10 mouse cellular contexts compared by ENCODE assay signal in the genomic region with DNA sequence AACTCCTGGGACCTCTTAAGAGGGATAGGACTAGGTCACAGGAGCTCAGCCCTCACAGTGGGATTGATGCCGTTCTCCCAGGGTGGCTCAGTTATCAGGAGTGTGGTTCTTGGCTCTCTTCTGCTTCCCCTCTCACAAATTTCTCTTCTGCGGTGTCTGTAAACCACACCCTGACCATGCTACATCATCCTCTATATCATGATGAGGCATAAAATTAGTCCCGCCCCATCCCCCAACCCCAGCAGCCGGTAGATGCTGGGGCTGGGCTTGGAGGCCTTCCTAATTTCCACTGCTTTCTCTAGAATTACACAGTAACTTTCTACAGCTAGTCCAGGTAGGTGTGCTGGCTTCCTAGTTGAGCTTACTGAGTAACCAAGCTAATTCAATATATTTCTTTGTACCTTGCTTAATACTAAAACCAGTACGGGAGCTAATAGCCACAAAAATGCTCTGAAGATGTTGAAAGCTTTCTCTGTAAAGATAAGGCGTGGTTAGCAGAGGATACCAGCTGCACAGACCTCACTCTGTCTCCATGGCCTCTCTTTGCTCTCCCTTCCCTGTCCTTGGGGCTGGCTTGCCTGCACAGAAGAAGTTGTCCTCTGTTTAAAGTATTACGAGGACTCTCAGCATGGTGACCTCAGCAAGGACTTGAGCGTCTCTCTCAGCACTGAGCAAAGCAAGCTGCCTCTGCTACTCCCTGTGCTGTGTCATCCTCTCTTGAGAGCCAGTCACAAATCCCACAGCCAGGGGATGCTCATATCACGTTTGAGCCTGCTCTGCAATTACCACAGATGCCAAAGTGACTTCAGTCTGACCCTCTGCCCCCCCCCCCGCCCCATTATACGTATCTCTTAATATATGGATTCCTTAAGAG. TPM values are rescaled to one million over a fixed set of nuclear protein-coding genes. Genes with fewer than 3 reads are reported as not detected.
A peak's percentile ranks its signal among the peaks of the same experiment; 100 is the strongest.
DNase-seq lines count a peak whose midpoint lies in the region; ATAC-seq and TF ChIP-seq lines count a peak whose summit lies in the region.
"Had no signal": no experiment of that assay in that cellular context is flagged by ENCODE, and none has a peak within 500 bp of the region (broad histone marks: within the 10 kb centered on the region; RNA-seq: fewer than 3 reads in every experiment).

No protein-coding gene starts in this region.

- no peaks in the 10 kb centered on the region for H3K36me3 ChIP-seq in intestine, postnatal 0 days (ENCODE audit: control insufficient read depth, insufficient read depth)
- H3K36me3 ChIP-seq in intestine, embryonic 15.5 days, result no peaks in the 10 kb centered on the region
- H3K36me3 ChIP-seq in C2C12 (ENCODE audit: control insufficient read depth, insufficient read depth), result no peaks in the 10 kb centered on the region
- H3K36me3 ChIP-seq in liver, embryonic 14.5 days (replicated peaks; ENCODE audit: control insufficient read depth, insufficient read depth, low read depth), result no peaks in the 10 kb centered on the region
- H3K36me3 ChIP-seq: limb, embryonic 13.5 days had no signal

- peak overlapping the region; percentile 61 for H3ac ChIP-seq in C2C12 (ENCODE audit: control insufficient read depth, insufficient read length, low read depth)

- peaks cover 33% of the 10 kb centered on the region for H3K27me3 ChIP-seq in intestine, postnatal 0 days (replicated peaks; ENCODE audit: control insufficient read depth, insufficient read depth, low read length)
- H3K27me3 ChIP-seq in intestine, embryonic 15.5 days (replicated peaks), result peaks cover 7% of the 10 kb centered on the region; the same call in 1 of the 2 replicates
- H3K27me3 ChIP-seq in C2C12 (ENCODE audit: control insufficient read depth, insufficient read depth, insufficient read length), result no peaks in the 10 kb centered on the region
- H3K27me3 ChIP-seq in liver, embryonic 14.5 days (ENCODE audit: control insufficient read depth, insufficient read depth, low read length), result peaks cover 13% of the 10 kb centered on the region

- peaks cover 6% of the 10 kb centered on the region for H3K79me3 ChIP-seq in C2C12 (ENCODE audit: low read depth)

- H3K9me3 ChIP-seq in intestine, postnatal 0 days (ENCODE audit: control insufficient read depth), result no peaks in the 10 kb centered on the region
- no peaks in the 10 kb centered on the region for H3K9me3 ChIP-seq in intestine, embryonic 15.5 days
- no peaks in the 10 kb centered on the region for H3K9me3 ChIP-seq in liver, embryonic 14.5 days (ENCODE audit: control insufficient read depth, low read length)
- H3K9me3 ChIP-seq: limb, embryonic 13.5 days had no signal

- H3K4me1 ChIP-seq in intestine, postnatal 0 days (replicated peaks; ENCODE audit: control insufficient read depth, insufficient read depth, low read length), result no peaks in the 10 kb centered on the region
- H3K4me1 ChIP-seq in intestine, embryonic 15.5 days (replicated peaks), result peaks cover 15% of the 10 kb centered on the region
- H3K4me1 ChIP-seq in bone marrow, adult 2 months (ENCODE audit: control insufficient read depth, insufficient read depth, low read length), result peaks cover 3% of the 10 kb centered on the region; the same call in 1 of the 2 replicates
- H3K4me1 ChIP-seq in liver, embryonic 14.5 days (replicated peaks; ENCODE audit: control insufficient read depth in 2 of 2, insufficient read depth in 2 of 2, low read length in 1 of 2), result peaks cover 28 to 38% of the 10 kb centered on the region in 2 experiments

- H3K4me3 ChIP-seq in intestine, postnatal 0 days (ENCODE audit: low read depth, low read length), result no peak overlapping the region
- H3K4me3 ChIP-seq in intestine, embryonic 15.5 days (replicated peaks), result no peak overlapping the region
- no peak overlapping the region for H3K4me3 ChIP-seq in C2C12 (ENCODE audit: insufficient read depth, poor library complexity, severe bottlenecking)
- H3K4me3 ChIP-seq in bone marrow, adult 2 months (replicated peaks; ENCODE audit: control insufficient read depth, low read depth, low read length), result no peak overlapping the region
- H3K4me3 ChIP-seq in liver, embryonic 14.5 days (ENCODE audit: insufficient read depth in 1 of 2, low read depth in 2 of 2, low read length in 2 of 2), result peak overlapping the region; percentile 35 to 37
- H3K4me3 ChIP-seq: limb, embryonic 13.5 days had no signal

- ATAC-seq in intestine, postnatal 0 days, result no peak
- no peak for ATAC-seq in intestine, embryonic 15.5 days
- ATAC-seq in liver, embryonic 14.5 days (ENCODE audit: insufficient read depth), result peak; percentile 87

- TF ChIP-seq POLR2A in bone marrow, adult 2 months (IDR thresholded peaks at IDR 0.05; ENCODE audit: borderline replicate concordance, control insufficient read depth, low read depth, low read length), result no peak

- TF ChIP-seq CTCF in intestine, postnatal 0 days (IDR thresholded peaks at IDR 0.05; ENCODE audit: low read depth), result peak; percentile 16; the same call in 1 of the 2 replicates
- no peak for TF ChIP-seq CTCF in C2C12 (IDR thresholded peaks at IDR 0.05; ENCODE audit: control insufficient read depth, insufficient read depth, insufficient read length)
- no peak for TF ChIP-seq CTCF in bone marrow, adult 2 months (IDR thresholded peaks at IDR 0.05; ENCODE audit: control insufficient read depth, insufficient read depth, low read length)
- TF ChIP-seq CTCF in liver, embryonic 14.5 days (IDR thresholded peaks at IDR 0.05; ENCODE audit: low read depth), result peak; percentile 65

- TF ChIP-seq EP300 in liver, embryonic 14.5 days (IDR thresholded peaks at IDR 0.05; ENCODE audit: low read depth), result peak; percentile 25; the same call in 1 of the 2 replicates

- DNase-seq in liver, embryonic 14.5 days (ENCODE audit: low read depth in 3 of 3, low spot score in 3 of 3), result peak in 2 of 3 experiments; percentile 73 to 76
- DNase-seq in right cerebral cortex, postnatal 25 days, result no peak
- no peak for DNase-seq in ovary, postnatal 36 days (ENCODE audit: low spot score)
- DNase-seq in urinary bladder, postnatal 36 days (ENCODE audit: low spot score in 2 of 2), result no peak
- DNase-seq: cerebellum, postnatal 14 days had no signal

- H3K27ac ChIP-seq in intestine, postnatal 0 days (ENCODE audit: low read depth, low read length), result no peak overlapping the region
- no peak overlapping the region for H3K27ac ChIP-seq in intestine, embryonic 15.5 days
- H3K27ac ChIP-seq in bone marrow, adult 2 months (ENCODE audit: control insufficient read depth, insufficient read depth, low read depth, low read length, poor library complexity), result peak overlapping the region; percentile 57
- H3K27ac ChIP-seq in liver, embryonic 14.5 days, result peak overlapping the region; percentile 95
- H3K27ac ChIP-seq: limb, embryonic 13.5 days had no signal

- H3K4me2 ChIP-seq in intestine, postnatal 0 days (replicated peaks; ENCODE audit: low read depth), result no peak overlapping the region
- H3K4me2 ChIP-seq in intestine, embryonic 15.5 days (replicated peaks), result no peak overlapping the region
- peak overlapping the region; percentile 73 for H3K4me2 ChIP-seq in liver, embryonic 14.5 days (ENCODE audit: low read depth)

- 34% methylated on average over 11 of the region's 11 CpGs for WGBS in intestine, postnatal 0 days
- WGBS in intestine, embryonic 15.5 days, result 36% methylated on average over 11 of the region's 11 CpGs
- WGBS in bone marrow, adult 2 months, result 18% methylated on average over 11 of the region's 11 CpGs
- 11% methylated on average over 11 of the region's 11 CpGs for WGBS in liver, embryonic 14.5 days (ENCODE audit: insufficient replicate concordance)

- H3K79me2 ChIP-seq in C2C12 (ENCODE audit: control insufficient read depth, insufficient read depth), result peaks cover 10% of the 10 kb centered on the region

- no peak overlapping the region for H3K9ac ChIP-seq in intestine, postnatal 0 days (ENCODE audit: low read depth, low read length)
- no peak overlapping the region for H3K9ac ChIP-seq in intestine, embryonic 15.5 days
- H3K9ac ChIP-seq in liver, embryonic 14.5 days (replicated peaks), result peak overlapping the region; percentile 64

TF ChIP-seq in C2C12, 6 proteins besides CTCF, POLR2A, EP300 and RAD21:
- TF ChIP-seq MYOD1 (IDR thresholded peaks at IDR 0.05; ENCODE audit: control insufficient read depth, insufficient read length, low read depth) (peak; percentile 3), MAX (IDR thresholded peaks at IDR 0.05) (no peak), CEBPB (IDR thresholded peaks at IDR 0.05; ENCODE audit: low read depth) (peak; percentile 3), USF1 (IDR thresholded peaks at IDR 0.05; ENCODE audit: low read depth) (no peak)

RNA-seq across cellular contexts. Expression of gene Uck2, which starts 3.8 kb away (rescaled TPM):
- polyA plus RNA-seq in intestine, postnatal 0 days (2015; fragmentation: Nextera tagmentation; extraction: Ambion mirVana), result 10.1 and 10.8 TPM in 2 replicates
- polyA plus RNA-seq in intestine, embryonic 15.5 days (2015; fragmentation: Nextera tagmentation; extraction: Ambion mirVana), result 49.5 and 52.3 TPM in 2 replicates
- 104 TPM for polyA plus RNA-seq in C2C12 (2012; fragmentation: generic; extraction: Trizol)
- polyA plus RNA-seq in bone marrow, adult 2 months (2011; ENCODE audit: insufficient read depth, insufficient read length, low replicate concordance, missing spikeins), result 25.8 and 42.3 TPM in 2 replicates
- polyA plus RNA-seq in liver, embryonic 14.5 days (2012; rRNA removed), result 15.3 and 17.6 TPM in 2 replicates
- 42.6 and 43.4 TPM in 2 replicates for polyA plus RNA-seq in liver, embryonic 14.5 days (2014; fragmentation: Nextera tagmentation; extraction: Ambion mirVana)

RNA-seq across cellular contexts. Expression of gene Tmco1, which starts 19.3 kb away (rescaled TPM):
- polyA plus RNA-seq in intestine, postnatal 0 days (2015; fragmentation: Nextera tagmentation; extraction: Ambion mirVana), result 82.6 and 95.3 TPM in 2 replicates
- 101 and 109 TPM in 2 replicates for polyA plus RNA-seq in intestine, embryonic 15.5 days (2015; fragmentation: Nextera tagmentation; extraction: Ambion mirVana)
- 59.8 TPM for polyA plus RNA-seq in C2C12 (2012; fragmentation: generic; extraction: Trizol)
- polyA plus RNA-seq in bone marrow, adult 2 months (2011; ENCODE audit: insufficient read depth, insufficient read length, low replicate concordance, missing spikeins), result 26.4 and 29.7 TPM in 2 replicates
- 33.4 and 43.4 TPM in 2 replicates for polyA plus RNA-seq in liver, embryonic 14.5 days (2012; rRNA removed)
- polyA plus RNA-seq in liver, embryonic 14.5 days (2014; fragmentation: Nextera tagmentation; extraction: Ambion mirVana), result 64.1 and 65.4 TPM in 2 replicates

Comparison
In these comparisons a context has a peak if more than half of its experiments do, and no peak if none do; other contexts are left out.
1. H3K27ac ChIP-seq: peak in bone marrow, adult 2 months (single experiment) and liver, embryonic 14.5 days (single experiment); none in intestine, postnatal 0 days (single experiment) and intestine, embryonic 15.5 days (single experiment).
2. H3K4me3 ChIP-seq: peak in liver, embryonic 14.5 days (2 of 2); none in intestine, postnatal 0 days (single experiment), intestine, embryonic 15.5 days (single experiment), C2C12 (single experiment) and bone marrow, adult 2 months (single experiment).
3. CTCF ChIP-seq: peak in intestine, postnatal 0 days (single experiment) and liver, embryonic 14.5 days (single experiment); none in C2C12 (single experiment) and bone marrow, adult 2 months (single experiment).
4. DNase-seq: peak in liver, embryonic 14.5 days (2 of 3); none in right cerebral cortex, postnatal 25 days (single experiment), ovary, postnatal 36 days (single experiment) and urinary bladder, postnatal 36 days (0 of 2).